Mouse (Mus musculus) embryo, embryonic 11 days (tissue): Measurements from ENCODE around the gene Ift52.

ENCODE experiments used
- DNase-seq: peaks from one replicate; pipeline ENCODE4 v3.0.0-alpha.2; 2015

The Ift52 gene

DNA sequence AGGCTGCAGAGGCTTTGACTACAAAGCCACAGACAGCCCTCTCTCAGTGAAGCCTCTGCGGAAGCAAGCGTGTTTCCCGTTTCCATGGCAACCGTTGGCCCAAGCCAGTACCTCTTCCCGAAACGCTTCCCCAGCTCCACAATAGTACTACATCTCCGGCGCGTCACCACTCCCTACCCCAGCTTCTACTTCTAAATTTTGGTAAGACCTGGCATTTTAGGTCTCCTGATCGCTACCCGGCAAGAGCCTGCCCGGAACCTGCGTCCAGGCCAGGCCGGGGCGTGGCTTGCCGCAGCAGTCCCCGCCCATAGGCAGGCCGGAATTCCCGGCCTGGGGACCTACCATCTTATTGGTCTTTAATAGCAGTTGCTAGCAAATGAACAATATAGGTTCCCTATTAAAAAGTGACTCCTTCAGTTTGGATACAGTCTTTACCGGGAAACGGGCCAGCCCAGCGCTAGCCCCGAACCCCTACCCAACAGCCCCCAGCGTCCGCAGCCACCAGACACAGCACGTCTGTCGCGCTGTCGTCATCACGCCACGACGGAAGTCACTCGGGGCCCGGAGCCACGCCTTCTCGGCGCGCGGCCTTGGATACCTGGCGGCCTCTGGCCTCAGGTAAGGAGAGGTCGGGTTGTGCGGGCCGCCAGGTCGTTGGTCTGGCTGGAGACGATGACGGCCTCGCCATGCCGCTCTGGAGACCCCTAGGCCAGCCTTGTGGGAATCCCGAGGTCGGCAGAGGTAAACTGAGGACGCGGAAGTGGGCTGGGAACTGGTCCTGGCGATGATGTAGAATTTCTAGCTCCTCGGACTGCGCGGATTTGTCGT, at the start of gene Ift52:
Gene Ift52, plus strand, starts transcription at position 439 of the 828 bp plus-strand sequence.
- peak; percentile 94 for DNase-seq

- peak; percentile 74 for DNase-seq
Observed at GRCm38 (mm10) chr2:162968357-162968756, 48.8 kb upstream of the Ift52 start.

DNA sequence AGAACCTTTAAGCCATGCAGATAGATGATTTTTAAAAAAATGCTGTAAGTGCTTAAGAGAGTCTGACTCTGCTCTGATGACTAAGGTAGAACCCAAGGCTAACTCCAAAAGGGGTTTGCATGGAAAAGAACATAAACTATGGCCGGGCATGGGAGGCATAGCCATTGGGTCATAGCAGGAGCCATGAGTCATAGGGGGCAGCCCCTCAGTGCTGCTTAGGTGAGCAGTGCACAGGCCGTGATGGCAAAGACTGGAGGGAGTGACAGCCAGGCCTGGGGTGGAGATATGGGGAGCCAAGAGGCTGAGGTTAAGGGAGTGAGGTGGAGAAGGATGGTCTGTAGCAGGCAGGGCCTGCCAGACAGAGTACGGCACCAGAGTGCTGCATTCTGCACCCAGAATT, 48.1 kb upstream of the Ift52 start:
- no peak for DNase-seq

DNA sequence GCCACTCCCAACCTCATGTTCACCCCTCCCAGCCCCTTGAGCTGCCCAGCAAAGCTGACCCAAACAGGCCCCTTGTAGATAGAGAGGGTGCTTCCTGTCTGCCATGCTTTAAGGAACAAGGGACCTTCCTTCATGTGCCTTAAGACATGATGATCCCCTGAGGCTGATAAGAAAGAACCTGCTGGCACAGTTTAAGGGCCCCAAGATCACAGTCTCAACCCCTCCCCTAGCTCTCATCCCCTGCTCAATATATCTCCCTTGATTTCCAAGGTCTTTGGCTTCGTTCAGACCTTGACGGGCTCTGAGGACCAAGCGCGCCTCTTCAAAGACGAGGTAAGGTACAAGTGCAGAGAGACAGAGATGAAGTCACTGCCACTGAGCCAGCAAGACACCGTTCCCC, 46.3 kb upstream of the Ift52 start:
- no peak for DNase-seq

GRCm38 (mm10) chr2:162972752-162973151, 44.4 kb upstream of the Ift52 start:
- DNase-seq, result peak; percentile 27

DNA sequence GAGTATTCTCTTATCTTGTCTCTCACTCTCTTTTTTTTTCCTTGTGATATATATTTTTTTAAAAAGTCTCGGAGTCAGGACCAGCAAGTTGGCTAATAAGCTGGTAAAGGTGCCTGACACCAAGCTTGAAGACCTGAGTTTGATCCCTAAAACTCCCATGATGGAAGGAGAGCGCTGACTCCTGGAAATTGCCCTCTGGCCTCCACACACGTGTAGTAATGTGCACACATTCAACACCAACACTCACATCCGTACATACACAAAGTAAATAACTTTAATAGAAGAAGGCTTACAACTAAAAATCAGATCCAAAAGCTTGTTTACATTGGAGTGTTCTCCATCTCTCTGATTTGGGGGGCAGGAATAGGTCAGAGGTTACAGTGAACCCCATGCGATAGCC, 43.9 kb upstream of the Ift52 start:
- no peak for DNase-seq

DNA sequence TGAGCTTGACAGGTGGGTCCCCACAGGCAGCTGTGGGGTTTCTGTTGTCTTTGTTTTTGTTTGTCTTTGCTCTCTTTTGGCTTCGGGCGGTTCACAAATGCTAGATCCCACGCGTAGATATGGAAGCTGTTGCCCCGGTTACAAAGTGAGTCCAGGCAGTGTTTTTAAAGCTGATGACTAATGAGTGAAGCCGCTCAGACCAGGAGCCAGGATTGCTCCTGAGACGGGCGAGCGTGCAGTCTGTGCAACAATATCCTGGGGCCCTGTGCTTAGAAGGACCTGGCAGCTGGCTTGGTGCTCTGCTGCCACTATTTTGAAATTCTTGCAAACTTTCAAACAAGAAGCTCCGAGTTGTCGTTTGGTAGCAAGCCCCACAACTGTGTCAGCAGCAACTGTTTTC, 43.5 kb upstream of the Ift52 start:
- DNase-seq, result peak; percentile 54

GRCm38 (mm10) chr2:162975157-162975775, 41.9 kb upstream of the Ift52 start:
- DNase-seq, result no peak

DNA sequence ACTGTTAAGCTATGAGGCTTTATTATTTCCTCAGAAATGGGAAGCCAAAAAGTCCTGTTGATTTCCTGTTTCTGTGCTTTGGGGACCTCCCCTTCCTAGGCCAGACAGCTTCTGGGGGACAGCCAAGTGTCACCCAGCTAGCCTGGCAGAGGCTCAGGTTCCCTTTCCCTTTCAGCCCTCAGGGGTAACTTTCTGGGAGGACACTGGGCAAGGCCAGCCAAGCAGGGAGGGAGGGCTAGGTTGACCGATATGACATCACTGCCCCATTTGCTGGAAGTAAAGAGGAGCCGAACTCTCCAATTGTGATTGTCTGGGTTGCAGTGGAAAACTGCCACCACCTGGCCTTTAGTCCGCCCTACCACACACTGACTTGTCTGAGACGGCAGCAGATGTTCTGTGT, 41.2 kb upstream of the Ift52 start:
- DNase-seq, result no peak

- no peak for DNase-seq
Observed at GRCm38 (mm10) chr2:162984381-162984780, 32.8 kb upstream of the Ift52 start.

GRCm38 (mm10) chr2:162985923-162986322, 31.2 kb upstream of the Ift52 start:
- DNase-seq, result no peak

- no peak for DNase-seq
Observed at GRCm38 (mm10) chr2:162986764-162987163, 30.4 kb upstream of the Ift52 start.

DNA sequence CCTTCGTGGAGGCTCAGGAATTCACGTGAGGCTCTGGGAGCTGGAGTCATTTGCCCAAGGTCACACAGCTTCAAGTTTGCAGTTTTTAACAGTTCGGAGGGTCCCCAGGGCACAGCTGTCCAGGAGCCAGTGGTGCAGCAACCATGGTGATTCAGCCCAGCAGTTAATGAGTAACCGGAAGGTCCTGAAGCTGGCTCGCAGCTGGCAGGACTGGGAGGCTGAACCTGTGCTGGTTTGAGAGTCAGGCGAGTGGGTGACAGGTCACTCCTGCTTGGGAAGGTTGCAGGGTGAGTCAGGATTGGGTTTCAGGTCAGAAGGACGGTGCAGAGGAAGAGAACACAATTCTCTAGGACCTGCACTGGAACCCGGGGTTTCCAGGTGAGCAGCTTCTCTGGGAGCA, 29.9 kb upstream of the Ift52 start, which contains the start of gene Sgk2:
Gene Sgk2, plus strand, starts transcription at position 113 of the 400 bp plus-strand sequence.
- no peak for DNase-seq

- no peak for DNase-seq
Observed at GRCm38 (mm10) chr2:162988235-162988634, 28.9 kb upstream of the Ift52 start.

DNA sequence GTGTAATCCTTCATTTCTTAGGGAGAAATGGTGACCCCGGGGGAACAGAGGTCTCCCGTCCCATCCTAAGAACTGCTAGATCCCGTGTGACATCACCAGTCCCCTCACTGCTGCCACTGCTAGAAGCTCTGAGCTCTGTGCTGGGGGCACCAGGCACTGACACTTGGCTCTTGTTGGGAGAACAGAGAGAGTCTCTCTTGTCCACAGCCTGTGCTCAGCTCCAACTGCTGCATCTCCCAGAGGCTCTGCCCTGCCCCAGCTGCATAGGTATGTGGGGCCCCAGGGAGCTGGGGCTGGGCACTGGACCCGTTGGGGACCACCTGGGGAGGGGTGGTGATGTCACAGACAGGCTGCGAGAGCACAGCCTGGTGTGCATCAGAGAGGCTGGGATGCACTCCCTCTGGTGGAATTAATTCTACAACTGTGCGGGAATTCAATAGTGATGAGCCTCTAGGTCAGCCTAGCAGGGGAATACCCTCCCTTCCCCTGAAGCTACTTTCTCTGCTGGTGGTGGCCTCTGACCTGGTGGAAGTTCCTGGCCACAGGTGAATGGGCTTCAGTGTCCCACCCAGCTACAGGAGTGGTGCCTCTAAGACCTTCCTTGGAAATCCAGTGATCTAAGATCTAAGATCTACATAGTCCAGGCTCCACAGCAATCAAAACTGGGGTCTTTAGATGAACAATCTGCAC, 25.6 kb upstream of the Ift52 start:
- DNase-seq, result no peak

- no peak for DNase-seq
Observed at GRCm38 (mm10) chr2:162992084-162992437, 25.1 kb upstream of the Ift52 start.

DNA sequence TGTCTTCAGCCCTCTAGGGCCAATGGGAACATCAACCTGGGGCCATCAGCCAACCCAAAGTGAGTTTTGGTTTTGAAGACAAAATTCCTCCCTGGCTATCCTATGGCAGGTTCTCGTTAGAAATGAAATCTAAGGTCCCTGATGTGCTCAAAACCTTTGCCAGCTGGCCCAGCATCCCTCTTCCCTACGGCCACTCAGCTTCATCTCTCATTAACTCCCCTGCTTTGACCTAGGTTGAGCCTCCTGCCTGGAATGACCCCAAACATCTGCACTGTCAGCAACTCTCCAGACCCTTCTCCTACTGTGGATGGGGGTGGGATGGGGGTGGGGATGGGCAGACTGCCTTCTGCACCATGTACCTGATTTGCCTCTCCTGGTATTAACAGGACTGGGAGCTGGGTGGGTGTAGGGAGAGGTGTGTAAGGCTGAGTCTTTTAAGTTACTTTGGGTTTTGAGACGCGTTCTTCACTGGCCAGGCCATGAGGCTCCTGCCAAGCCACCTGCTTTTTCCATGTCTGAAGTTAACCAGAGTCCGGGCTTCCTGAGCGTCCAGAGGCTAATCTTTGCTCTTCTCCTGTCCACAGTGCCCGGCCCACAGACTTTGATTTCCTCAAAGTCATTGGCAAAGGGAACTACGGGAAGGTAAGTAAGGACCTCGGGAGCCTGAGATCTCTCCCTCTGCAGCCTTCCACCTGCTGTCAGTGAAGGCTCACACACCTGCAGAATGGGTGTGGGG, 23.1 kb upstream of the Ift52 start:
- DNase-seq, result no peak

DNA sequence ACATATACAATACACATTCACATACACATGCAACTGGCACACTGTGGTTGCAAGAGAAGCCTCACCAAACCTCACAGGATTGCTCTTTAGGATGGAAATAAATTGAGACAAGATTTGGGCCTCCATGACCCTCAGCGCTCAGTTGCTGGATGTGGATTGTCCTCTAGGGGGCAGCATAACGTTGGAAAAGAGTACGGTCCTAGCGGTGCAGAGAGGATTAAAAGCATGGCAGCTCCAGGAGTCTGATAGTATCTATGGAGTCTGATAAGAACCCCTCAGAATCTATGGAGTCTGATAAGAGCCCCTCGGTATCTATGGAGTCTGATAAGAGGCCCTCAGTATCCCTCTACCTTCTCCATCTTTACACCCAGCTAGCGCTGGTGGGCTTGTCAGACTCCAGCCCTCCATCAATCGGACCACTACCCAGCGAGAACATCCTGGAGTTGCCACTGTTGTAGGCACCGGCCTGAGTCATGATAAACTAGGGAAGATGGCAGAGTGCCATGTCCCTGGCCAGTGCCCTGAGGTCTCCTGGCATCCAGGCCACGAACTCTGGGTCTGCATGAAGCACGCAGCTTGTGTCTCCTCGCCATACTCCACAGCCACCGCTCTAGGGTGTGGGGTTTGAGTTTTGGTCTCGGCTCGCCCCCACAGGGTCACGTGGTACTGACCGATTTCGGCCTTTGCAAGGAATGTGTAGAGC, 18.5 kb upstream of the Ift52 start:
- DNase-seq, result peak; percentile 83

GRCm38 (mm10) chr2:162999744-163000143, 17.4 kb upstream of the Ift52 start:
- peak; percentile 59 for DNase-seq

DNA sequence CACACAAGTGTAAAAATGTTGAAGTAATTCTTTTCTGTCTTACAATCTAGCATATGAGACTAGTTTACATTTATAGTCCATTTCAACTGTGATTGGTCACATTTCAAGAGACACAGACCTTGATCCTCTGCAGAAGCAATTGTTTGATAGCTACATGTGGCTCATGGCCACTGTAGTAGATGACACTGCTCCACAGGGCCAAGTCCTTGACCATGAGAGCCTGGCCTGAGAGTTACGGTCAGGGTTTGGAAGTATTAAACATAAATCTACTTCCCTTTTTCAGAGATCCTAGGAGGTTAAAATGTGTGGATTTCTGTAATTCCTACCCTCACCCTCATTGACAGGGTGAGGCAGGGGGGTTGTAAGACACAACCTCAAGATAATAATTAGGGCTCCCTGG, 16.1 kb upstream of the Ift52 start:
- no peak for DNase-seq

GRCm38 (mm10) chr2:163007299-163007698, 9.9 kb upstream of the Ift52 start:
- DNase-seq, result no peak

GRCm38 (mm10) chr2:163031289-163031688, 14.1 kb downstream of the Ift52 start:
- DNase-seq, result no peak

DNA sequence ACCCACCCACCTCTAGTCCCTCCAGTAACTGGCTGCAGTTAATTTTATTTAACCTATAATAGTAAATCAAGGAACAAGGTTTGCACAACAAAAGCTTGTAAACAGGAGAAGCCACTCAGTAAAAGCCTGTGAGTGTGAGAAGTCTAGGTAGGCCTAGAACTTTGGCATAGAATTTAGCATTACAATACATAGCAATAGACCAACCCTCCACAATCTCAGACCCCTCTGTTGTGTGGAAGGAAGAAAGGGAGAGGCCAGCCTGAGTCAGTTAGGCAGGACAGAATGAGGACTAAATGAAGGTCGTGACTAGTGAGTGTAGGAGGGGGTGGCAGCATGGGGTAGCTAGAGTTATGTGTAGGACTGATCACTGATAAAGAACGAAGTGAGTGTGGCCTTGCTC, 14.6 kb downstream of the Ift52 start:
- no peak for DNase-seq
